Mouse (Mus musculus) testis, adult 2 months (tissue): ENCODE data around the gene Sdhb.

Experiments
- CTCF ChIP-seq: fragments of 200-500 bp; IDR thresholded peaks from 2 replicates; pipeline ENCODE4 v1.5.1; 2012; ENCODE audit warnings: low read depth, mild to moderate bottlenecking, inconsistent platforms, low read length, moderate library complexity; ENCODE audit not compliant: control insufficient read depth, insufficient read depth, insufficient replicate concordance
- POLR2A ChIP-seq: fragments of 200-500 bp; IDR thresholded peaks from 2 replicates; pipeline ENCODE4 v1.6.1; 2012; ENCODE audit warnings: low read depth, mild to moderate bottlenecking, inconsistent platforms, low read length, moderate library complexity; ENCODE audit not compliant: control insufficient read depth

- TF ChIP-seq CTCF (no peak), POLR2A (no peak)
Measured at GRCm38 (mm10) chr4:140983442-140983841, 22.4 kb downstream of the Sdhb start.
